Mouse (Mus musculus) cerebellum, adult 2 months (tissue): Measurements from ENCODE around the gene Crtc2. TPM values are rescaled to one million over a fixed set of nuclear protein-coding genes. Genes with fewer than 3 reads are reported as not detected.

ENCODE experiments used
- DNase-seq, 2 experiments: peaks; one replicate each; pipeline ENCODE4 v3.0.0; 2021
- H3K27ac ChIP-seq: fragments of 200-500 bp; 2 replicates; pipeline ENCODE4 v1.5.1; 2012; ENCODE audit warnings: low read length, control low read depth, inconsistent platforms; ENCODE audit not compliant: insufficient read depth
- H3K27me3 ChIP-seq: fragments of 200-500 bp; 2 replicates; pipeline ENCODE4 v1.6.1; 2012; ENCODE audit warnings: inconsistent platforms, mild to moderate bottlenecking, low read length, moderate library complexity; ENCODE audit not compliant: control insufficient read depth, insufficient read depth
- H3K4me1 ChIP-seq: fragments of 200-500 bp; 2 replicates; pipeline ENCODE4 v1.6.1; 2011; ENCODE audit warnings: low read length; ENCODE audit not compliant: control insufficient read depth, insufficient read depth
- H3K4me3 ChIP-seq: fragments of 200-500 bp; replicated peaks from 2 replicates; pipeline ENCODE3; 2011; ENCODE audit warnings: mild to moderate bottlenecking, low read depth, low read length, control low read depth; ENCODE audit not compliant: insufficient read depth
- CTCF ChIP-seq: fragments of 200-500 bp; IDR thresholded peaks from 2 replicates; pipeline ENCODE4 v1.5.1; 2011; ENCODE audit warnings: low read depth, mild to moderate bottlenecking, control low read depth, low read length, moderate library complexity, borderline replicate concordance; ENCODE audit not compliant: insufficient read depth
- POLR2A ChIP-seq: fragments of 200-500 bp; IDR thresholded peaks from 2 replicates; pipeline ENCODE4 v1.6.1; 2011; ENCODE audit warnings: low read length, control low read depth, borderline replicate concordance; ENCODE audit not compliant: insufficient read depth
- WGBS: fragments of 180-500 bp; shearing (Covaris S2); methylation state at CpG from one replicate; pipeline ENCODE4 v1.1.7; 2018; 5-methylcytosine and 5-hydroxymethylcytosine counted together
- polyA plus RNA-seq: library from polyadenylated mRNA; depleted of rRNA; stranded (reverse); fragments of >200 nt; gene quantifications from 2 replicates; pipeline ENCODE4 v1.2.3, GENCODE M21; 2012; rRNA removed

Gene Crtc2
- 78.2 and 91.2 TPM in 2 replicates for polyA plus RNA-seq

- TF ChIP-seq CTCF (no peak), POLR2A (0 out of 2 replicates have a peak, but pooled peaks have one; percentile 43)
- WGBS: 0% methylated on average over 39 of the region's 40 CpGs
- H3K27me3 ChIP-seq: no peaks in the 10 kb centered on the region
- peak; percentile 96 to 99 for DNase-seq
- peak within 1 kb of the TSS; percentile 85 for H3K27ac ChIP-seq
- peaks cover 31% of the 10 kb centered on the region for H3K4me1 ChIP-seq
- H3K4me3 ChIP-seq: peak within 1 kb of the TSS; percentile 87
Measured at GRCm38 (mm10) chr3:90253653-90254418, at the start of gene Crtc2. Gene Crtc2, plus strand, starts transcription at chr3:90254163.

GRCm38 (mm10) chr3:90204582-90204981 is 49.4 kb upstream of the Crtc2 start:
- TF ChIP-seq CTCF: no peak
- no peak for TF ChIP-seq POLR2A
- Histone ChIP-seq H3K27ac (no peak overlapping the region), H3K4me1 (no peaks in the 10 kb centered on the region), H3K27me3 (no peaks in the 10 kb centered on the region), H3K4me3 (no peak overlapping the region)
- WGBS: 97% methylated on average over 2 of the region's 2 CpGs
- no peak for DNase-seq

GRCm38 (mm10) chr3:90208662-90209061 is 45.3 kb upstream of the Crtc2 start:
- WGBS: 79% methylated on average over 2 of the region's 2 CpGs
- no peak overlapping the region for H3K4me3 ChIP-seq
- DNase-seq: no peak

GRCm38 (mm10) chr3:90209908-90210566 is 43.9 kb upstream of the Crtc2 start:
- Histone ChIP-seq H3K4me3 (no peak overlapping the region), H3K27ac (no peak overlapping the region), H3K4me1 (0 out of 2 replicates have a peak, but pooled peaks cover 3% of the 10 kb centered on the region), H3K27me3 (no peaks in the 10 kb centered on the region)
- no peak for DNase-seq
- WGBS: 89% methylated on average over 5 of the region's 5 CpGs
- no peak for TF ChIP-seq CTCF
- no peak for TF ChIP-seq POLR2A

More at GRCm38 (mm10) chr3:90208662-90209061, 45.3 kb upstream of the Crtc2 start:
- TF ChIP-seq CTCF: no peak
- TF ChIP-seq POLR2A: no peak
- 0 out of 2 replicates have a peak, but pooled peaks cover 3% of the 10 kb centered on the region for H3K4me1 ChIP-seq
- no peaks in the 10 kb centered on the region for H3K27me3 ChIP-seq
- H3K27ac ChIP-seq: no peak overlapping the region

GRCm38 (mm10) chr3:90211475-90212398 is 42.2 kb upstream of the Crtc2 start:
- H3K4me3 ChIP-seq: no peak overlapping the region
- no peaks in the 10 kb centered on the region for H3K27me3 ChIP-seq
- WGBS: 75% methylated on average over 13 of the region's 13 CpGs
- no peak for DNase-seq
- H3K4me1 ChIP-seq: 0 out of 2 replicates have a peak, but pooled peaks cover 3% of the 10 kb centered on the region
- TF ChIP-seq POLR2A (no peak), CTCF (no peak)
- no peak overlapping the region for H3K27ac ChIP-seq

GRCm38 (mm10) chr3:90212723-90213122 is 41.2 kb upstream of the Crtc2 start:
- TF ChIP-seq POLR2A (no peak), CTCF (no peak)
- Histone ChIP-seq H3K27me3 (no peaks in the 10 kb centered on the region), H3K27ac (no peak overlapping the region), H3K4me1 (0 out of 2 replicates have a peak, but pooled peaks cover 3% of the 10 kb centered on the region), H3K4me3 (peak overlapping the region; percentile 74)
- 10% methylated on average over 5 of the region's 5 CpGs for WGBS
- no peak for DNase-seq

- WGBS: under 1% methylated on average over 42 of the region's 42 CpGs
- TF ChIP-seq POLR2A (peak; percentile 99), CTCF (no peak)
- 0 out of 2 replicates have a peak, but pooled peaks cover 3% of the 10 kb centered on the region for H3K4me1 ChIP-seq
- DNase-seq: peak; percentile 90 to 92
- H3K27me3 ChIP-seq: no peaks in the 10 kb centered on the region
- H3K4me3 ChIP-seq: peak within 1 kb of the TSS; percentile 74
- H3K27ac ChIP-seq: peak within 1 kb of the TSS; percentile 56
Measured at GRCm38 (mm10) chr3:90213377-90213866, 40.5 kb upstream of the Crtc2 start, which contains the start of the genes Rps27 and Rab13. Gene Rps27, minus strand, starts transcription at chr3:90213651. Gene Rab13, plus strand, starts transcription at chr3:90213695.
